Mouse (Mus musculus) left cerebral cortex, postnatal 25 days (tissue): Measurements from ENCODE around the gene Aqp7. TPM values are rescaled to one million over a fixed set of nuclear protein-coding genes. Genes with fewer than 3 reads are reported as not detected.

Experiments
- DNase-seq, 2 experiments: peaks; one replicate each; pipeline ENCODE4 v3.0.0; 2022; ENCODE audit warnings: low spot score in 2 of 2, mixed read lengths in 1 of 2
- intact Hi-C: fragments of 180-260 bp; cut with DNase I; formaldehyde crosslinking; loops from one replicate; pipeline ENCODE4 v1.15.1; 2025
- microRNA-seq, 2 experiments: library from miRNA; unstranded; fragments of <30 nt; microRNA quantifications; one replicate each; pipeline ENCODE4 v1.2.0; 2022
- total RNA-seq, 2 experiments: library from RNA; stranded (reverse); gene quantifications; 2 replicates each; pipeline ENCODE4 v1.2.3; 2021

Aqp7 gene
- total RNA-seq, 2 experiments from 2014 or later, result not detected

DNA sequence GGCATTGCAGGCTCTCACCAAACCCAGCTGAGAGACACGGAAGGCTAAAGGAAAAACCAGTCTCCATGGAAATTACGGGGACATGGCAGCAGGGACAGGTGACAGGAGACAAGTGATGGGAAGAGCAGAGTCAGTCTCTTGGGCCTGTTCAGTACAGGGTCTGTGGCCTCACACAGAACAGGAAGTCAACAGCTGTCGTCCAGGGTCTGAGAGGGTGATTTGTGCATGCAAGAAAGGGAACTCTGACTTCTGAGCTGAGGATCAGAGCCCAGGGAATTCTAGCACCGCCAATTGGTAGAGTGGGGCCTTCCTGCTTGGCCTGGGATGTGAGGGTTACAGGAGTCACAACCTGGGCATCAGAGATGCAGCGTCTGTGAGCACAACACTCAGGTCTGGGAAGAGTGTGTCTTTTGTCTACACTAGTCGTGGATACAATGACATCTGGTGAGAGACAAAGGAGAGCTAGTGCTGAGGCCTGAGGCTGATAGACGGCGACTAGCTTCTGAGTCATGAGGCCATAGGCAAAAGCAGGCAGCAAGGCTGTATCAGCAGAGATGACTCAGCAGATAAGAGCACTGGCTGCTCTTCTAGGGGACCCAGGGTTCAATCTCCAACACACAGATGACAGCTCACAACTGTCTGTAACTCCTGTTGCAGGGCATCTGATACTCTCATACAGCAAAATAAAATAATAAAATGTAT, 21.7 kb downstream of the Aqp7 start:
- intact Hi-C loops, result no loop called here
- DNase-seq, result peak in 1 of 2 experiments; percentile 14

DNA sequence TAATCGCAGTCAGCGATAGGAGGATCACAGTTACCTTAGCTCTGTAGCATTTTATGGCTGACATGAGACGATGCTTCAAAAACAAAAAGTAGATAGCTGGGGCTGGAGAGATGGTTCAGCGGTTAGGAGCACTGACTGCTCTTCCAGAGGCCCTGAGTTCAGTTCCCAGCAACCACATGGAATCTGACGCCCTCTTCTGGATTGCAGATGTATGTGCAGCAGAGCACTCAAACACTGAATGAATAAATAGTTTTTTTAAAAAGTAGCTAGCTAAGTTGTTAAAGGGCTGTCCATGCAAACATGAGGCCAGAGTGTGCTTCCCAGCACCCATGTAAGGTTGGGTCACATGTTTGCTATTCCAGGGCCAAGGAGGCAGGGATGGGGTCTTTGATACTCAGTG, 26.8 kb downstream of the Aqp7 start:
- no peak for DNase-seq
- intact Hi-C loops, result no loop called here

DNA sequence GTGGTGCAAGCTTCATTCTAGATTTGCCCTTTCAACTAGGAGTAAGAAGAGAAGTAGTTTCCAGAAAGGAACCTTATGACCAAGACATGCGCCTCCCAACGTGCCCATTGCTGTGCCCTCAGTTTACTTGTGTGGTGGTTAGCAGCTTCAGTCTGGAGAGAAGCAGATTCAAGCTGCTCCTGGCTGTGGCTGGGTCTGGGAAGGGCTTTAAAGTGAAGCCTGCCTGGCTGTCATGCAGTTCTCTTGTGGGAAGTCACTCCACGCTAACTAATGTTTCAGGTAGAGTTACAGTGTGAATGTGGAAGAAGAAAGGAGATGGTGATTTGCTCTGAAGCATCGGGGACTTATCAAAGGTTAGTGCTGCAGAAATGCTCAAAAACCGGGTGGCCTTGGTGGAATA, 32.1 kb downstream of the Aqp7 start:
- intact Hi-C loops, result no loop called here
- no peak for DNase-seq

DNA sequence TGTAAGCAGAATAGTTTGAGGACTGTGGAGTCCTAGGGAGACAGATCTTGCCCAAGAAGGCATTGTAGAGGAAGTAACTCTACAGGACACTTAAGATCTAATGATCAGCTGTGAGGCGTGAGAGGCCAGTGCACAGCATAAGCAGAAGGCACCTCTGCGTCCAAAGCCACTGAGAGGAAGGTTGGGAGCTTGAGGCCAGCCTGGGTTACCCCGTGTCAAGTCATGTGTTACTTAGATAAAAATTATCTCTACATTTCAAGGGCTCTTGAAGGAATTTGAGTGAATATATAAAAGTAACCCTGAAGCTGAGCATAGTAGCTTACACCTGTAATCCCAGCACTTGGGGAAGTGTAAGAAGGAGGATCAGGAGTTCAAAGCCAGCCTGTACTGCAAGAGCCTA, 34.6 kb downstream of the Aqp7 start:
- DNase-seq, result no peak
- intact Hi-C loops, result no loop called here

DNA sequence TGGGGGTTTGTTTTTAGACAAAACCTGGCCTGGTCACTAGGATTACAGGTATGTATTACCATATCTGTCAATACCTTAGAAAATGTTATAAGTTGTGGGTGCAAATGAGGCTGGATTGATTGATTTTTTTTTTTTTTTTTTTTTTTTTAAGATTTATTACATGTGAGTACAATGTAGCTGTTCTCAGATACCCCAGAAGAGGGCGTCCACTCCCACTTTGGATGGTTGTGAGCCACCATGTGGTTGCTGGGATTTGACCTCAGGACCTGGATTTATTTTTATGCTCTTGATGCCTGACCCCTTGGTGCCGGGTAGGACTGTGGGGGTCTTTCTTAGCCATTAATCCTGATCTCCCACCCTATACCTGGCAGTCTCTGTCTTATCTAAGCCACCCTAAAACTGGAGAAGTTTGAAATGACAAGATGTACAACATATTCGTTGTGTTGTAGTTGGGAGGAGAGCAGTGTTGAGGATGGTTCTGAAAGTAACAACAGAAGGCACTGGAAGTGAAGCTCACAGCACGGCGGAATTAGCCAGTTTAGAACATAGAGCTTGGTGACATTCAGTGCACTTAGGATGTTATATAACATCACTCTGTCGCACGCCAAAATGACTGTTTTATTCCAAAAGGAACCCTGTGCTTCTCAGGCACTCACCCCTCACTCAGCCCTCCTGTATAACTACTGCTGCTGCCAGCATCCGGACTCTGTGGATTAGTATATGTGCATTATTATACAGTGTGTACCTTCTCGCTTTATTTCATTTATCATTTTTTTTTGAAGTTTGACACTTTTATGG, 46.9 kb downstream of the Aqp7 start:
- intact Hi-C loops, result no loop called here
- DNase-seq, result peak in 1 of 2 experiments; percentile 12

DNA sequence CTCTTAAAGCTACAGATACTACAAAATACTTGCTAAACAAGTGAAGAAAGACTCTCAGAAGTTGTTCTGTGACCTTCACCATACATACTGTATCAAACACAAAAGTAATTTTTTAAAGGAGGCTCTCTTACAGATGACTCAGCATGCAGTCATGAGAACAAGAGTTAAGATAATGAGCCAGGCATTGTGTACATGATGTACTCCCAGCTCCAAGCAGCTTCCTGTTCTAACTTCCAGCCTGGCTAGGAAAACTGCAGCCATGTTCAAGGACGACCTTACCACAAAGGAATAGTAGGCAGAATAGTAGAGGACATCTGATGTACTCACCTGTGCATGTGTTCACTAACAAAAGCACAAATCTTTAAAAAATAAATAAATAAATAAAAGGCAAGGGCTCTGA, 47.7 kb downstream of the Aqp7 start:
- no peak for DNase-seq
- intact Hi-C loops, result no loop called here

DNA sequence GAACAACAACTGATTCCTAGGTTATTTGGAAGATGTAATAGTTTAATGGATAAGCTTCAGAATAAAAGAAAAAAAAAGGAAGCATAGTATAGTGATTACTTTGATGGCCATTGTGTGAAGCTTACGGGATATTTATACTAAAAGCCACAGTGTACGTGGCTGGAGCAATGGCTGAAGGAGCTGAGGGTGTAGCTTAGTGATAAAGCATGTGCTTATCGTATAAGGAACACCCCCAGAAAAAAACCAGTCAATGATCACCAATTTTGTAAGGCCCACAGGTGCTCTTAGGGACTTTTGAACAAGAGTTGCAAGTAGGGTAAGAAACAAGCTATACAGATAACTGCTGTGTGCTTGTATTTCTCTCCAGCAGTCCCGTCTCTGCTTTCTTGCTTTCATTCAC, 50.0 kb downstream of the Aqp7 start:
- DNase-seq, result no peak
- intact Hi-C loops, result no loop called here

DNA sequence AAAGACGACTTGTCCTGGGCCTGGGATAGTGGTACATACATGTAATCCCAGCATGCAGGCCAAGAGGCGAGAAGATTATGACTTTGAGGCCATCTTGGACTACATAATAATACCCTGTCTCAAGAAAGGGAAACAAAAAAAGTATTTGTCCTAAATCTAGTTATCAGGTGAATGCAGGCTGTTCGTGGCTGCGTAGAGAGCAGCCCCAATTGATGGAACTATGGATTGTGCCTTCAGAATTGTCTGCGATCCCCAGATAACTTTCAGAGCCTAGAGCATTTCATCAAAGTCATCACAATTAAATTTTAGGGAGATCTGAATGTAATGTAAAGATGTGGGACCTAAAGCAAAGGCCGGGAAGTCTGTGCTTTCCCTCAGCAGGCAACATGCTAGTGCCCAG, 51.6 kb downstream of the Aqp7 start:
- intact Hi-C loops, result no loop called here
- no peak for DNase-seq

DNA sequence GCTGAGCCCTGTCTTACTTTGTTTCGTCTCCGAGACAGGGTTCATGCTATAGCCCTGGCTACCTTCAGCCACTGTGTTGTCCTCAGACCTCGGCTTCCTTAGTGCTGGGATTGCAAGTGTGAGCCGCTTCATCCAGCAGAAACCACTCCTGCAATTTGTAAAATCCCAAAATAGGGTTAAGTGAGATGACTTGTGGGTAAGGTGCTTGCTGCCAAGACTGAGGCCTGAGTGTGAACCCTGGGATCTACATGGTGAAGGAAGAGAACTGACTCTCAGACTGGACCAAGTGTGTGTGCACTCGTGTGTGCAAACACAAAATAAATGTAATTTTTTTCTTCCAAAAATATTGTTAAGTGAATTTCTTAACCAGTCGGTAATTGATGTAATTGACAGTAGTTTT, 58.3 kb downstream of the Aqp7 start:
- intact Hi-C loops, result no loop called here
- DNase-seq, result no peak

DNA sequence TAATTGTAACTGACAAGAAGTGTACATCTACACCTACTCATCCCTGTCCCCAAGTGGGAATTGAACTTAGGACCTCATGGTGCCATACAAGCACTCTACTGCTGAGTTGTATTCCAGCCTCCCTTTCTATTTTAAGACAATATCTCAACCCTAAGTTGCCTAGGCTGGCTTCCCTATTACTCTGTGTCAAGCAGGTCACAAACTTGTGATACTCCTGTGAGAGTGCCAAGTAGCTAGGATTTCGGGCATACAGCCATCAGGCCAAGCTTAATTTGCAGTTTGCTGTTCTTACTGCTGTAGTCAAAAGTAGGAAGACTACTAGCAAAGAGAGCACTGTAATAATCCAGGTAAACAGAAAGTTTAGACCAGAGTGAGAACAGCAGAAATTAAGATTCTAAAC, 64.3 kb downstream of the Aqp7 start:
- intact Hi-C loops, result no loop called here
- no peak for DNase-seq

Small RNA genes within 50 kb of the gene (microRNA-seq; reads per million reads assigned to microRNA genes)
- gene Mir3094, result 0.50 to 1.7 reads per million in 2 experiments

Other genes with a start within 250 kb of the Aqp7 start
- gene B4galt1, start 194.1 kb downstream of the Aqp7 start, total RNA-seq, result 1 to 10 TPM; 5.2 to 6.5 TPM
- gene Spink4, start 128.1 kb downstream of the Aqp7 start, total RNA-seq, result not detected
- 100 to 1,000 TPM; 172 to 178 TPM for gene Bag1, start 99.8 kb downstream of the Aqp7 start, total RNA-seq
- gene Chmp5, start 99.7 kb downstream of the Aqp7 start, total RNA-seq, result 10 to 100 TPM; 81.2 to 83.2 TPM
- 10 to 100 TPM; 67.2 to 71.4 TPM for gene Nfx1, start 77.2 kb downstream of the Aqp7 start, total RNA-seq
- gene Aqp3, start 50.0 kb upstream of the Aqp7 start, total RNA-seq, result not detected
- 10 to 100 TPM; 80.2 to 89.6 TPM for gene Nol6, start 76.3 kb upstream of the Aqp7 start, total RNA-seq
- 10 to 100 TPM; 84.1 to 87.1 TPM for gene Ube2r2, start 87.6 kb upstream of the Aqp7 start, total RNA-seq
- gene Ubap2, start 227.0 kb upstream of the Aqp7 start, total RNA-seq, result 10 to 100 TPM; 36.6 to 46.2 TPM